Mouse (Mus musculus) lung, embryonic 16.5 days (tissue): ENCODE data around the gene Prkn. TPM values are rescaled to one million over a fixed set of nuclear protein-coding genes. Genes with fewer than 3 reads are reported as not detected.
A peak's percentile ranks its signal among the peaks of the same experiment; 100 is the strongest.

ENCODE experiments used
- ATAC-seq: fragments of 200-750 bp; cut with Nextera tagmentation; 2 replicates; pipeline ENCODE4 v1.8.0; 2017; ENCODE audit warnings: low read depth, mild to moderate bottlenecking, moderate library complexity
- H3K27ac ChIP-seq: fragments of 300-500 bp; sonication (generic); 2 replicates; pipeline ENCODE4 v1.5.1; 2014; ENCODE audit warnings: mild to moderate bottlenecking, control low read depth, low read length
- H3K27me3 ChIP-seq: fragments of 300-500 bp; sonication (generic); 2 replicates; pipeline ENCODE4 v1.6.1; 2014; ENCODE audit warnings: low read depth, low read length, mixed read lengths; ENCODE audit not compliant: control insufficient read depth, insufficient read depth
- H3K36me3 ChIP-seq: fragments of 300-500 bp; sonication (generic); 2 replicates; pipeline ENCODE4 v1.6.1; 2014; ENCODE audit warnings: low read length; ENCODE audit not compliant: control insufficient read depth, insufficient read depth
- H3K4me1 ChIP-seq: fragments of 300-500 bp; sonication (generic); replicated peaks from 2 replicates; pipeline ENCODE4 v1.6.1; 2014; ENCODE audit warnings: low read length, mixed read lengths; ENCODE audit not compliant: control insufficient read depth, insufficient read depth
- H3K4me2 ChIP-seq: fragments of 300-500 bp; sonication (generic); 2 replicates; pipeline ENCODE4 v1.6.1; 2014; ENCODE audit warnings: low read depth, low read length, control low read depth
- H3K4me3 ChIP-seq: fragments of 300-500 bp; sonication (generic); 2 replicates; pipeline ENCODE4 v1.5.1; 2014; ENCODE audit warnings: mild to moderate bottlenecking, low read length, control low read depth
- H3K9ac ChIP-seq: fragments of 300-500 bp; sonication (generic); 2 replicates; pipeline ENCODE4 v1.6.1; 2014; ENCODE audit warnings: low read length, control low read depth
- H3K9me3 ChIP-seq: fragments of 300-500 bp; sonication (generic); 2 replicates; pipeline ENCODE4 v1.6.1; 2016; ENCODE audit warnings: low read length; ENCODE audit not compliant: control insufficient read depth
- WGBS: fragments of 180-500 bp; shearing (Covaris S2); extraction: QIAGEN DNeasy Blood & Tissue Kit; methylation state at CpG from one replicate; pipeline ENCODE4 v1.1.7; 2014; 5-methylcytosine and 5-hydroxymethylcytosine counted together
- polyA plus RNA-seq: library from polyadenylated mRNA; unstranded; fragments of >200 nt; fragmentation: Nextera tagmentation; extraction: Ambion mirVana; gene quantifications from 2 replicates; pipeline ENCODE4 v1.2.1, GENCODE M21; 2015

Prkn gene
- polyA plus RNA-seq, 1 experiment from 2014 or later, result 1.8 TPM

DNA sequence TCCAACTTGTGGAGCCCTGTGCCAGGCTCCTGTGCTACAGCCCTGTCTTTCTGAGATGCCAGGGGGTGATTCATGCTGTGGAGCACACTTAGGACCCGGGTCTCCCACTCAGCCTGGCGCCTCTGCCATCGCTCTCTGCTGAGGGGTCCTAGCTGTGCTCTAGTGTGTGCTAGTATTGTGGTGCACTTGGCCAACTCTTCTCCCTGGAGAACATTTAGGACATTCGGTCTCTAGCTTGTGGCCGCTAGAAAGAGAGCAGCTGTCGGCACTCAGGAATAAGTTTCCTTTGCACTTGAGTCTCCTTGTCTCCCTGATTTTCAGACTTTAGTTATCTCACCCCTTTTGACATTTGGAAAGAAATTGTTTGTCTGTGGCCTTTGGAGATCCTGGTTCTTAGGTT is 725.5 kb downstream of the Prkn start:
- Histone ChIP-seq H3K27ac (no peak overlapping the region), H3K9me3 (no peaks in the 10 kb centered on the region)
- WGBS, result 75% methylated on average over 6 of the region's 6 CpGs

DNA sequence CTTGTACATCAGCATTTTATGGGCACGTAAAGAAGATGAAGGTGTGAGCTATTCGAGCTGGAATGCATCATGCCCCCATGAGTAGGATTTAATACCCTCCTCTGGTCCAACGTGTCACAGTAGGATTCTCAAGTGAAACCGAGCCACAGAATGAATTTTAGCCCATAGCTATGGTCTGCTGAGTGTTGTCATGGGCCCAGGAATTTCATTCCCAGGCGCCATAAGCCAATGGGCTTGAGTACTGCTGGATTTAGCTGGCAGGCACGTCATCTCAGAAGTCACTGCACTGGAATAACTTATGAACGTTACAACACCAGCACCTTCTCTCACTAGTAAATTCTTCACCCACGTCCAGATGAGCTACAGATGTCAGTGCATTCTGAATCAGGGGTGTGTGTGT is 730.2 kb downstream of the Prkn start:
- WGBS, result 72% methylated on average over 8 of the region's 8 CpGs
- ATAC-seq, result no peak

More for the DNA sequence above, 725.5 kb downstream of the Prkn start:
- Histone ChIP-seq H3K9ac (no peak overlapping the region), H3K36me3 (no peaks in the 10 kb centered on the region), H3K4me2 (no peak overlapping the region), H3K27me3 (no peaks in the 10 kb centered on the region), H3K4me3 (no peak overlapping the region), H3K4me1 (no peaks in the 10 kb centered on the region)
- no peak for ATAC-seq

DNA sequence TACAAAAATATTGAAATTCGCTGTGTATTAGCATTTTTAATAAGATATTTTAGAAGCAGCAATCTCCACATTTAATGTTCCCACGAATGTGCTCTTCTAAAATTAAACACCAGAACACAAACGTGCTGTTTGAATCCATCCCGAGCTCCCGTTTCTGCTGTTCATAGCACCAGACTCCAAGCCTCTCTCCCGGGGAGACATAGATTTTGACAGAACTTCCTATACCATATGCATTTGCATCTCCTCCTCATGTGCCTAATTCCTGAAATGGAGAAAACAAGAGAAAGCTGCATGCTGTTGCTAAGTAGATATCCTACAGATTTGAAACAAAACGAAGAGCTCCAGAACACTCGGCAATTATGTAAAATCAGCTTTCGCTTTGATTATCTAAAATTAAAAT is 733.5 kb downstream of the Prkn start:
- Histone ChIP-seq H3K9ac (no peak overlapping the region), H3K4me3 (no peak overlapping the region), H3K9me3 (no peaks in the 10 kb centered on the region), H3K27me3 (no peaks in the 10 kb centered on the region), H3K4me2 (no peak overlapping the region), H3K27ac (no peak overlapping the region), H3K36me3 (no peaks in the 10 kb centered on the region), H3K4me1 (no peaks in the 10 kb centered on the region)
- ATAC-seq, result no peak
- 86% methylated on average over 9 of the region's 9 CpGs for WGBS

More for the DNA sequence above, 730.2 kb downstream of the Prkn start:
- H3K4me3 ChIP-seq, result no peak overlapping the region
- no peaks in the 10 kb centered on the region for H3K27me3 ChIP-seq
- no peaks in the 10 kb centered on the region for H3K4me1 ChIP-seq
- H3K36me3 ChIP-seq, result no peaks in the 10 kb centered on the region
- no peak overlapping the region for H3K4me2 ChIP-seq
- H3K27ac ChIP-seq, result no peak overlapping the region
- H3K9me3 ChIP-seq, result no peaks in the 10 kb centered on the region
- no peak overlapping the region for H3K9ac ChIP-seq

DNA sequence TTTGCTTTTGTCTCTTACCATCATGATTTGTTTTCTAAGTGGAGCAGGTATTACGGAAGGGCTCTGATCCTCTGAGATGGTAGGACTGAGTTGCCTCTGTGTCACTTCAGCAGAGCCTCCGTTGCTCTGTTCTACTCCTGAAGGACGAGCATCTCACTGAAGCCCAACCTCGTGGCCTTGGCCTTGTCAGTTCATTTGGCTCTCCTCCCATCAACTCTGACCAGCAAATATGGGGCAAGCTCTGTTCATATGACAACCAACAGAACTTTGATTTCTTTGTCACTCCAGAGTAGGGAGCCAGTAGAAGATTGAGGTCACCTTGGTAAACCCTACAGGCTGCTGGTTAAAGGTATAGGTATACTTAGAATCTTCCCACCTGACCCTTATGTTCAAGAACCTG is 745.3 kb downstream of the Prkn start:
- no peaks in the 10 kb centered on the region for H3K4me1 ChIP-seq
- H3K9me3 ChIP-seq, result no peaks in the 10 kb centered on the region
- no peaks in the 10 kb centered on the region for H3K36me3 ChIP-seq
- WGBS, result 71% methylated on average over 4 of the region's 4 CpGs
- H3K9ac ChIP-seq, result no peak overlapping the region
- H3K4me3 ChIP-seq, result no peak overlapping the region
- H3K27me3 ChIP-seq, result no peaks in the 10 kb centered on the region
- H3K4me2 ChIP-seq, result no peak overlapping the region
- H3K27ac ChIP-seq, result no peak overlapping the region
- ATAC-seq, result no peak

DNA sequence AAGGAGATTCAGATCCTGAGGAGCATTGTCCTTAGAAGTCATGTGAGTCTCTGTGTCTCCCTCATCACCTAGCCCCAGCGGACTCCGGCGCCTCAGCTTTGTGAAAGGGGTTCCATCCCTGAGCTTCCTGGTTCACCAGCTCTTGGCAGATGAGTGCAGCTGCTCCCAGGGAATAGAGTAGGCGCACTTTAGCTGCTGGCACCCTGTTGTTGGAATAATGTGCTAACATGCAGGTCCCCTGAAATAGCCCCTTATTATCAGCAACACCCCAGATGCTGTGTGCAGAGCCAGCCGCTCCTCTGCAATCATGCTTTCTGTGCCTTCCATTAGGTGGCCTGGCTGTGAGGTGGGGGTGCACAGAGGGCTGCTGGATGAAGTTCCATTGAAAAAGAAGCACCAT is 767.7 kb downstream of the Prkn start:
- Histone ChIP-seq H3K27me3 (no peaks in the 10 kb centered on the region), H3K4me1 (no peaks in the 10 kb centered on the region), H3K36me3 (no peaks in the 10 kb centered on the region), H3K4me3 (no peak overlapping the region), H3K9ac (no peak overlapping the region), H3K27ac (no peak overlapping the region), H3K9me3 (no peaks in the 10 kb centered on the region), H3K4me2 (no peak overlapping the region)
- ATAC-seq, result no peak
- WGBS, result 82% methylated on average over 5 of the region's 5 CpGs

DNA sequence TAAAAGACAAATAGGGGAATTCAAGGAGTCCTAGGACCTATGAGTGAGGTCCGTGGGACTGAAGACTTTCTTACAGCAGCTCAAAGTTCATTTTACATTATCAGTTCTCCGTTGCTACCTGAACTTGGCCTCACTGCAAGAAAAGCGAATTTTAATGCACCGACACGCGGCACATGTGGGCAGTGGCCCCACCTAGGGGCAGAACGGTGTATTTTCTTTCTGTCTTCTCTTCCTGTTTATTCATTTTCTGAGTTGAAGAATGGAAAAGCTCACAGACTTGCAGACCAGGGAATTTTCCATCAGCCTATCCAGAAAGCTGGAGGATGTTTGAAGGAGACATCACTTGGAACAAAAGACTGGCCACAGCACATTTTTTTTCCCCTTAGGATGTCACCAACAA is 771.3 kb downstream of the Prkn start:
- 0 out of 2 replicates have a peak, but pooled peaks cover 2% of the 10 kb centered on the region for H3K4me1 ChIP-seq
- H3K4me2 ChIP-seq, result no peak overlapping the region
- no peak overlapping the region for H3K4me3 ChIP-seq
- no peaks in the 10 kb centered on the region for H3K9me3 ChIP-seq
- WGBS, result 7% methylated on average over 7 of the region's 7 CpGs
- 0 out of 2 replicates have a peak, but pooled peaks have one; percentile 6 for ATAC-seq
- H3K36me3 ChIP-seq, result no peaks in the 10 kb centered on the region
- H3K27ac ChIP-seq, result no peak overlapping the region
- H3K9ac ChIP-seq, result no peak overlapping the region
- no peaks in the 10 kb centered on the region for H3K27me3 ChIP-seq

DNA sequence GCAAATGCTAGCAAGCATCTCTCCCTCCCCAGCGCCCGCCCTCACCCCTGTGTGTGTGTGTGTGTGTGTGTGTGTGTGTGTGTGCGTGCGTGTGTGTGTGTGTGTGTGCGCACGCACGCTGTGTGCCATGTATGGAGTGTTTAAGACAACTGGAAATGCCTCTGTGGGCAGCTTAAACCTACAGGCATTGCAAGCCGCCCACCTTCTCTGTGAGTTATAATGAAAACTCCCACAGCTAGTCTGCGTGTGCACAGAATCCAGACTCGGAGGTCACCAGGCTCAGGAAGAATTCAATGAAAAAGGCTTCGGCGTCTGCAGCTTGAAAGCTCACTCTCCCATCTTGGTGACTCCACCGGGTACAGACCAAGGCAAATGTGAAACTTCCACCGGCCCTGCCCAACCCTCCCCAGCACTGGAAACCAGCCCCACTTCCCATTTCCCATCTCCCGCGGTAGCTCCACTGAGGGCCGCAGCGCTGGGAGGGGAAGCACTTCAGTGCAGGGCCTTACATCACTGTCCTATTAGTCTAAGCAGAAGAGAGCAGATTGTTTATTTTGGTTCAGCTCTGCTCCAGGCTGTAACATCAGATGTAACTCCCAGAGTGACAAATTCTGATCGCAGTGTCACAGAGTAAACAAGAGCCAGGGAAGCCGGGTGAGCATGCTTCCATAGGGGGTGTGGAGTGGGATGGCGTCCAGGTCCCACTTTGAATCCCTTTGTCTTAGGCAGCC is 772.8 kb downstream of the Prkn start:
- Histone ChIP-seq H3K4me1 (0 out of 2 replicates have a peak, but pooled peaks cover 2% of the 10 kb centered on the region), H3K4me2 (peak overlapping the region; percentile 31), H3K36me3 (no peaks in the 10 kb centered on the region), H3K27ac (no peak overlapping the region), H3K27me3 (no peaks in the 10 kb centered on the region), H3K9me3 (no peaks in the 10 kb centered on the region), H3K4me3 (no peak overlapping the region), H3K9ac (no peak overlapping the region)
- WGBS, result 36% methylated on average over 21 of the region's 21 CpGs
- peak; percentile 82 for ATAC-seq

DNA sequence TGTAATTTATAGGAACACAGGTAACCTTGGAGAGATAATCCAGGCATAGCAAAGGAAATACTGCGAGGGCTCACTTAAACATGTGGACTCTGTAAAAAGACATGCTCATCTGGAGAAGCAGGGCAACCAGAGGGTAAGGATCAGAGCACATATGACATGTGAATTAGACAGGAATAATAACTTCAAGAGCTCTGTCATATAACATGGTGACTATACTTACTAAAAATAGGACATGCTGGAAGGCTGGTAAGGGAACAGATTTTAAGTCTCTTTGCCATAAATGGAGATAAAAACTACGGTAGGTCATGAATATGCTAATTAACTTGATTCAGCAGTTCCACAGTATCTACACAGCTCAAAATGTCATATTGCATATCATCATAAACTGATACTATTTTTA is 777.4 kb downstream of the Prkn start:
- no peak overlapping the region for H3K27ac ChIP-seq
- ATAC-seq, result no peak
- no peak overlapping the region for H3K9ac ChIP-seq
- H3K9me3 ChIP-seq, result no peaks in the 10 kb centered on the region
- no peaks in the 10 kb centered on the region for H3K27me3 ChIP-seq
- H3K36me3 ChIP-seq, result no peaks in the 10 kb centered on the region
- H3K4me3 ChIP-seq, result no peak overlapping the region
- H3K4me1 ChIP-seq, result peaks cover 4% of the 10 kb centered on the region; the same call in 1 of the 2 replicates
- H3K4me2 ChIP-seq, result no peak overlapping the region
- WGBS, result 65% methylated on average over 2 of the region's 2 CpGs

DNA sequence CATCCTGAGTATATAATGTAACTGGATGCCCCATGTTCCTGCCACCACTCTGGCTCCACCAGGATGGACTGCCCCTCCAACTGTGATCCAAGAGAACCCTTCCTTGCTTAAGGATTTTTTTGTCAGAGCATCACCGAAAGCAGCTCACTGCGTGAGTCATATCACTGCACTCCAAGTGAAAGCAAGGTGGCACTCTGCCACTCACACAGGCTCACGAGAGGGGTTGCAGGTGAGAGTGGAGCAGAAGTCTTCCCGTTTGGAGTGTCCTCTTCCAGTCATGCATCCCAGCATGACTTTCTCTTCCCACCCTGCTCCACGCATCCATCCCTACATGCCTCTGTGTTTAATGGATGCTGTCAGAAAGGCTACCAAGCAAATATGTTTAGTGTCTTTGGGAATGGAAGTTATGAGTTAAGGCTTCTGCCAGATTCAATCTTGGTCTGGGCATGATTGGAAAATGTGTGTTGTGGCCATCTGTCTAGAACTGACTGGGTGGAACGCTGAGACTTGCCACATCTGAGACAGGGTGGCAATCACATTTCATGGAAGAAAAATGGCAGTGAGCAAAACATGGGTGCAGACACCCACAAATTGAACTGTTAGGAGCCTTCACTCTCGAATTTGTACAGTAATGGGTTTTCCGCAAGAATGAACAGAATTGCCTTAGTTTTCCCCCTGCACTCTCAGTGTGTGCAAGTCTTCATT is 778.9 kb downstream of the Prkn start:
- H3K4me2 ChIP-seq, result no peak overlapping the region
- no peak overlapping the region for H3K4me3 ChIP-seq
- H3K27me3 ChIP-seq, result no peaks in the 10 kb centered on the region
- no peak for ATAC-seq
- peaks cover 2% of the 10 kb centered on the region; the same call in 1 of the 2 replicates for H3K4me1 ChIP-seq
- WGBS, result 81% methylated on average over 8 of the region's 8 CpGs
- no peak overlapping the region for H3K27ac ChIP-seq
- no peak overlapping the region for H3K9ac ChIP-seq
- H3K9me3 ChIP-seq, result no peaks in the 10 kb centered on the region
- no peaks in the 10 kb centered on the region for H3K36me3 ChIP-seq
